Mouse (Mus musculus) CH12.LX (cell line): ENCODE results near the gene Rpl5.

Experiments used
- CTCF ChIP-seq, 2 experiments: IDR thresholded peaks in 1 of 2; conservative IDR thresholded peaks in 1 of 2; 2 replicates each; pipeline ENCODE4 v1.5.1; 2011 to 2012; ENCODE audit warnings: low read depth in 2 of 2, low read length in 2 of 2, improper control_type of control experiment in 1 of 2, inconsistent platforms in 1 of 2, mild to moderate bottlenecking in 1 of 2, moderate library complexity in 1 of 2
- GABPA ChIP-seq: IDR thresholded peaks from 2 replicates; pipeline ENCODE4 v1.6.1; 2012; ENCODE audit warnings: low read depth, low read length, improper control_type of control experiment, inconsistent platforms; ENCODE audit not compliant: insufficient replicate concordance
- IRF4 ChIP-seq: IDR thresholded peaks from 2 replicates; pipeline ENCODE4 v1.6.1; 2014; ENCODE audit warnings: low read depth, mild to moderate bottlenecking, inconsistent platforms, low read length, improper control_type of control experiment
- KAT2A ChIP-seq: IDR thresholded peaks from 2 replicates; pipeline ENCODE4 v1.6.1; 2012; ENCODE audit warnings: low read length, improper control_type of control experiment, inconsistent platforms; ENCODE audit not compliant: insufficient replicate concordance
- POLR2A ChIP-seq: IDR thresholded peaks from 2 replicates; pipeline ENCODE4 v1.6.1; 2011; ENCODE audit warnings: low read depth, mild to moderate bottlenecking, improper control_type of control experiment, low read length
- USF1 ChIP-seq: IDR thresholded peaks from 2 replicates; pipeline ENCODE4 v1.6.1; 2014; ENCODE audit warnings: low read depth, mild to moderate bottlenecking, inconsistent platforms, low read length, improper control_type of control experiment

- TF ChIP-seq USF1 (no peak), CTCF (conservative IDR thresholded peaks at IDR 0.05 in 1 of 2, IDR thresholded peaks at IDR 0.05 in 1 of 2; ENCODE audit: low read depth in 2 of 2, low read length in 2 of 2) (no peak), GABPA (no peak), POLR2A (no peak), IRF4 (no peak), KAT2A (no peak)
Observed at GRCm38 (mm10) chr5:107941222-107941621, 40.9 kb downstream of the Rpl5 start.
